Mouse (Mus musculus) Muller cell, postnatal 12 days (primary cell): ENCODE measurements around the gene Ripply1.
"Not testable (repeated sequence)": the region's sequence is repeated elsewhere in the genome, so short reads cannot be mapped to it uniquely, and the experiment has no call there.

Experiments used
- DNase-seq: peaks from one replicate; pipeline ENCODE4 v3.0.0-alpha.2; 2015; ENCODE audit errors: inconsistent ontology term

The Ripply1 gene

DNA sequence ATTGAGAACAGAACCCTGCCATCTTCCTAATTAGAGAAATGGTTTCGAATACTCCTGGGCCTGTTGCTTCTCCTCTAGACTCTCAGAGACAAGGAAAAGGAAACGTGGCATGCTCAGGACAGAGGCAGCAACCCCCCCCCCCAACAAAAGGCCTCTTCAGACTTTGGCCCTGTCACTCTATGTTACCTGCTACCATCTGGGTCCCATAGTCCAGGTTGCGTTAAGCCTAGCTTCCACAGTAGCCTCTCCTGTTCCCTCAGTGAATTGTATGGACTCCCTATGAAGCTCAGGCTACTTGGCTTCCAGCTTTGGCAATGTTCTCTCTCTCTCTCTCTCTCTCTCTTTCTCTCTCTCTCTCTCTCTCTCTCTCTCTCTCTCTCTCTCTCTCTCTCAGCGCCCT, 590 bp downstream of the Ripply1 start:
- no peak for DNase-seq

DNA sequence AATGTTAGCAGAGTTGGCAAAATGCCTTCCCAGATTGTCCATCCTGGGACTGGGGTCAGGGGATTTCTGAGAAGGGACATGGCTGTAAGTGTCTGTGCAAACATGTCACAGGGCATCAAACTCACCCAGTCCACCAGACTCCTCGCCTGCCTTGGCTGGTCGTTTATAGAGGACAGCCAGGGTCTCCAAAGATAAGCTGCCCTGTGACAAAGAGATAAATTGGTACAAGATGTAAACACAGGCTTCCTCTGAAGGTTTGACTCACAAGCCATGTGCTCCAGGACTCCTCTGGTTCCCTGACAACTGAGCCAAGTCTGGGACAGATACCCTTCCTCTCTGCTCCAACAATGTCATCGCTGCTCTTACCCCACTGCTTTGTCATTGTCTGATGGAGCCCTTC, 1.2 kb downstream of the Ripply1 start:
- DNase-seq: no peak

DNA sequence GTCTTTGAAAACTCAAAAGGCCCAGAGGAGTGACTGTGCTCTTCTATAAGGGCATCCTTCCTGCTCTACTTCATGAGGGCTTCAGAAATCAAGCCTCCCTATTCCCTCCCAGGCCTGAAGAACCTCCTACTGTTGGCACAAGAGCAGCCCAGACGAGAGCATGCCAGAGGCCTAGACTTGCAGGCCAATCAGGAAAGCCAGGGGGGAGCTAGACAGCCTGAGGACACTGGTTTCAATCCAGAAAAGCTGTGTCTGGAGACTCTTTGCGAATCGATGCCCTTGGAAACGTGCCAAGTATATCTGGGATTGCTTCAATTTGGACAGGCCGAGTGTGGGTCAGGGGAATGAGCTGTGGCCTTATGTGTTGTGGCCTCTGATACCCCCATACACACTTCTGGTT, 2.8 kb downstream of the Ripply1 start:
- DNase-seq: no peak

DNA sequence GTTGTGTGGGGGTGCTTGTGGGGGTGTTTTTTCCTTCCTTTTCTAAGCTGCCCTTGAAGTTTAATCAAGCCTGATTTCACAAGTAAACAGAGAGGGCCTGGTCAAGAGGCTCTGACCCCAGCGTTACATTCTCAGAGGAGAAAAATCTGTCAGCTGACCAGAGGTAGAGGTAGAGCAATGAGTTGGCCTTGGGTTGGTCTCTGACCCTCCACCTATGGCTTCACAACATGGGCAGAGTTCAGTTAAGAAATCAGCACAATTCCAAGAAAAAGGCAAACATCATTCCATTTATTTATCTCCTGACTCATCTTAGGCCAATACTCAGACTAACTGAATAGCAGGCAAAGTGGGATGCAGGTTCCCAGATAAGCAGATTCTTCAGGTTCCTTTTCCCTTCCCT, 3.3 kb downstream of the Ripply1 start:
- no peak for DNase-seq

DNA sequence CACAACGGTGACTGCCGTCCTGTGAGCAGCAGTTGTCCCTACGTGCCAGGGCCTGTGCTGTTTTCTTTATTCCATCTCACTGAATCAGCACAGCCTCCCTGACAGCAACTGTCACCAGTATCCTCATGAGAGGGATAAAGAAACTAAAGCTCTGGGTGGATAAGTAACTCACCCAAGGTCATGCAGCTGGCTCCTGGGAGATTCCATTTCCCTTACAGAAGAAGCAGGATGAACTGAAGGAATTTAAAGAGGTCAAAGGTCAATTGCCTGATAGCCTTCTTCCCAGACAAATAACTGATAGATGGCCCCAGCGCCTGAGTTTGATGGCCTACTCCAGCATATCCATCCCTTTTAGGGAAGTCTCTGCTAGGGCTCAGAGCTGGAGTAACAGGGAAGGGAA, 4.8 kb downstream of the Ripply1 start:
- no peak for DNase-seq

DNA sequence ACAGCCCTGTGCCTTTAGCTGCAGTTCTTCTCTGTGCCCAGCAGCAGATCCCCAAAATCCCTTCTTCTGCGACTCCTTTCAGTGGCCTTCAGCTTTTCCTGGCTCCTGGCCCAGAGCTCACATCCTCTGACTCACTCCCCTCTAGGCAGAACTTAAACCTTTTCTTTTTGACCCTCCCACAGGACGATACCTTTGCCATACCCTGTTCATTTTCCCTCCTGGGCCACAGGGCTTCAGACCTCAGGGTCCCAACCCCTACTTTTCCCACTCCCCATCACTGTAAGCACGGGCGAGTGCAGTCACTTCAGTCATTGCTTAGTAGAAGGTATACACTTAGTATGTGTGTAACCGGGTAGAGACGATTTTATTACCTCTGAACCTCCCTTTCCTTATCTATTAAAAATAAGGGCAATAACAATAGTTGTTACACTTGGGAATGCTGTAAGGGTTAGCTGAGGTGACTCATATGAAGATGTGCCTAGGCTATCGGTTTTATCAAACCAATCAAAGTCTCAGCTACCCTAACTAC, 7.0 kb downstream of the Ripply1 start:
- DNase-seq: peak; percentile 42

DNA sequence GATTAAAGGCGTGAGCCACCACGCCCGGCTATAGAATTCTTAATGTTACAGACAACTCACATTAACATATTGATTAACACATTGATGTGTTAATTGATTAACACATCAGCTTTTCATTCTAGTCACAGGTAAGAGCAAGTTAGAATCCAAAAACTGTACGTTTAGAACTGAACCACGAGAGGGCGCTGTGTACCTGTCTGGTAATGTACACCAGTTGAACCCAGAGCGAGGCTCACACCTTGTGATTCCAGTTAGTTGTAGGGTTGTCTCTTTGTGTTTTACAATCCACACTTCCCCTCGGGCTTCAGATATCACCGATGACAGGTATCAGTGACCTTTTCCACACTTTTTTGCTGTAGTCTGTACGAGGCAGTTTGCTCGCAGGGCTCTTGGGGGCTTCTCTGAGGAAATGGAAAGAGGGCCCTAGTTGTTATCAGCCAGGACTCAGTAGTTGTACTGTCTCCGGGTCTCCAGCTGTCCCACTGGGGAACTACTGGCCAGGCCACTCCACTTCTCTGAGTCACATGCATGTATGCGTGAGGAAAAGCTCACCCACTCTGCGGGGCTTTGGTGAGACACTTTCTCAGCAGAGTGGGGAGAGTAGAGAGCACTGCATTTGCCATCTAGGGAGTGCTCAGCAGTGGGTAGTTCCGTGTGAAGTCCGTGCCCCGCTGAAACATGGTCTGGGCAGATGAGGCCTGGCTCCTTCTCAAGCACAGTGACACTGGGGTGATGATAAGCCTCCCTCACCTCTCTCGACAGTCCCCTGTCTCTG, 7.7 kb downstream of the Ripply1 start:
- peak; percentile 34 for DNase-seq

DNA sequence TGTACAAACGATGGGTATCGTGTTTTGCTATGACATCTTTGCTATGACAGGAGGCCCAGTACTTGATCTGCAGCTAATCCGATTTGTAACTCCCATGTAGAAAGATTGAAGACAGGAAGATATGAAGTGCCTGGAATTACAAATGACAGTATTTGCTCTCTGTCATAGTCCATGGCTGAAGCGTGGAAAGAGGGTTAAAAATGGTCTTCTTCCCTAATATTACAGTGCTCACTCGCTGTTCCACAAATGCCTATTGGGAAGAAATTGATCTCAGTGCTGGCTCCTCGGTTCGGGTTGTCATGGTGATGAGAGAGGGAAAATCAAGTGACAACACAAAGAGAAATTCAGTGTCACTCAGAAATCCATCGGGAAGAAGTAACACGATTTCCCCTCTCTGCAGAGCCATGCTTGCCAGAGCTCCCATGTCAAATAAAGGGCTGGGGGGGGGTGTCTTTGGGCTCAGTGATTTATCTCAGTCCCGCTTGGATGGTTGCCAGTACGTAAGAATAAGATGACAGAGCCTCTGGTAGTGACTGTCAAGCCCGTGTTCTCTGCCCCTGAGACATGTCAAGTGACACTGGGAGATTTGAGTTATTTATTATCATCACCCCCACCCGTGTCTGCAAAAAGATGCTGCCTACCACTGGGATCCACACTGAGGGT, 12.0 kb downstream of the Ripply1 start:
- DNase-seq: no peak

DNA sequence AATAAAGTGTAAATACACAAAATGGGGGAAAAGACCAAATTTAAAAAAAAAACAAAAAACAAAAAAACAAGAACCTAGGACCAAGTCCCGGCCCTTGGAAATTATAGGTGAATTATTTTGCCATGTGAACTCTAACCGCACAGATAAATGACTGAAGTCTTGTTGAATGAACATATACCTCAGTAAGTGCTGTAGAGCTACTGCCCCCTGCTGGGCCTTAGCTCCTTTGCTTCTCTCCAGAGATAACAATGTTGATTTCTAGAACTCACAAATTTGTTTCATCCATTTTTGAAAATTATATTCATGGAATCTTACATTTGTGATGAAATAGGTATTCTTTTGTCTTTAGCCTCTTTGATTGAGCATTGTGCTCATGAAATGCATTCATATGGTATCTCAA, 19.6 kb downstream of the Ripply1 start:
- DNase-seq: no peak

DNA sequence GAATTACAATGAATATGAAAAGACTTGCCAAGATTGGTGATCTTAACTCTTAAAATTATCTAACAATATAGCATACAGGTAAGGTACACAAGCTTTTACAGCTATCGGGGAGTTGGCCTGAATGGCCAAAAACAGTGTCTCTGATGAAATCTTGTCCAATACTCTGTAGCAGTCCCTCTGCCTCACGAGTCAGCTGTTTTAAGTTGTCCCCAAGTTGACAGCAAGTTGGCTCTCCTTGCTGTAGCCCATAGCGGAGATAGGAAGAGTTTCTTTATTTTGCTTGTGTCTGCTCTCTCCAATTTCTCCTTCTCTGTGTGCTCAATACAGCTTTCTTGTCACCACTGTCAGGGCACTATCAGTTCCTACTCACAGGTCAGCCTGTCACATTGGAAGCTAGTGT, 23.5 kb downstream of the Ripply1 start:
- DNase-seq: not testable (repeated sequence)

DNA sequence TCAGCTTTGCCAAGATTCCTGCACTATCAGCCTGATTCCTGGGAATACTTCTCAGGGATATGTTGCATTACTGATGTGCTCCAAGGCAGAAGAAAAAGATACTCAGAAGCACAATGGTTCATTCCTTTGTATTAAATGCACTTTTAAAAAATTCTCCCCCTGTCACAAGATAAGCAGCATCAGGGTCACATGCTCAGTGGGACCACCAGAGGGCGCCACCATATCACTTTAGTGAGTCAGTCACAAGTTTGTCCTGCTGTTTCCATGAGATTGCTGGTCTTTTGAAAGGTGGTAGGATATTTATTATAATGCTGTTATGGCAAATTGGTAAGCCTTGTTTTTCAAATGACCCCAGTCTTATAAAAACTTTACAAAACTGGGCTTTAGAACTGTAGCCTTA, 30.3 kb downstream of the Ripply1 start:
- DNase-seq: peak; percentile 18

DNA sequence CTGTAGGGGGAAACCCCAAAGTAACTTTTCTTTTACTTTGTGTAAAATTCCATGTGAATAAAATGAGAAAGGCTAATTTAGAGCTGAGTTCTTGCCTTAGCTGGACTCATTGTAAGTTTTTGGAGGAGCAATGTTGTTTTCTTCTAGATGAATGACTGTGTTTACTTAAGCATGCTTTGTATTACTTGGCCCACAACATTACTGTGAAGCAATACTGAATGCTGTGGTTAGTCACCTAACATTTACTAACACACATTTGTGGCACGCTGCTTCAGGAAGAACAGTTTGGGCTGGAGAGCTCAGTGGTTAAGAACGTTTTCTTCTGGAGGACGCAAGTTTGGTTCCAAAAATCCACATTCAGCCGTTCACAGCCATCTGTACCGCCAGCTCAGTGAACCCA, 45.1 kb downstream of the Ripply1 start:
- DNase-seq: no peak

DNA sequence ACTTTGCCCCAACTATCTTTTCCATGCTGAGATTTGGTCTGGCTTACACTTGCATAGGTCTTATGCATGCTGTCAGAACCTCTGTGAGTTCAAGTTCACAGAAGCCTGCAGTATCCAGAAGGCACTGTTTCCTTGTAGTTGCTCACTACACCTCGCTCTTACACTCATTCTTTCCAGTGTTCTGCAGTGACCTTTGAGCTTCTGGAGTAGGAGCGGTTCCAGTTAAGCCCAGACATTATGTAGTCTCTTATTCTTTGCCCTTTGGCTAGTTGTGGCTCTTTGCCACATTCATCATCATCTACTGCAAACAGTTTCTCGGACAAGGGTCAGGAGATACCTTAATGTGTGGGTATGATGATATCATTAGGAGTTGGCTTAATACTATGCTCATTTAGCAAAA, 51.6 kb downstream of the Ripply1 start:
- DNase-seq: no peak
